Mouse (Mus musculus) brown adipose tissue, adult 24 weeks (tissue): ENCODE results near the gene Ift43. TPM values are rescaled to one million over a fixed set of nuclear protein-coding genes. Genes with fewer than 3 reads are reported as not detected.

Source experiments
- H3K27ac ChIP-seq: fragments of 200-500 bp; replicated peaks from 2 replicates; pipeline ENCODE4 v1.5.1; 2012; ENCODE audit warnings: low read depth, mild to moderate bottlenecking, low read length
- H3K4me1 ChIP-seq: fragments of 200-500 bp; 2 replicates; pipeline ENCODE4 v1.6.1; 2012; ENCODE audit warnings: low read length, mixed read lengths; ENCODE audit not compliant: control insufficient read depth, insufficient read depth, insufficient read length
- H3K4me3 ChIP-seq: fragments of 200-500 bp; 2 replicates; pipeline ENCODE4 v1.5.1; 2012; ENCODE audit warnings: low read depth, mild to moderate bottlenecking, low read length, moderate library complexity; ENCODE audit not compliant: insufficient read depth
- polyA plus RNA-seq: library from polyadenylated mRNA; stranded (reverse); fragments of >200 nt; gene quantifications from 2 replicates; pipeline ENCODE4 v1.2.4, GENCODE M21; 2012; ENCODE audit not compliant: missing spikeins, insufficient read depth, insufficient read length

The Ift43 gene
- polyA plus RNA-seq, 1 experiment, result 25.4 TPM

DNA sequence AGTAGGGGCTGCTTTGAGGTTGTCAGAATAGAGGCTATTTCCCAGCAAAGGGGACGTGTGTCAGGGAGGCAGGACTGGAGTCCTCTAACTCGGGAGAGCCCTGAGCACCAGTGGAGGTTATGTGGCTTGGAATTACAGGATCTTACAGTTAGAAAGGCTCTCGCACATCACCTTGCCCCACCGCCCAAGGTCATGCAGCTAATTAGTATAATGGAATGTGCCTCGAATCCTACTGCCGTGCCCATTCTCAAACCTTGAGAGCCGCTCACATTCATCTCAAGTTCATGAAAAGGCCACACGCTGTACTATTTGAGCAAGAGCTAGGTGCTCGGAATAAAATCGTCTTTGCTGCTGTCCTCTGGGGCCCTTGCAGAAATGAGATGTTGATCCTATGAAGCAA is 47.4 kb downstream of the Ift43 start:
- H3K27ac ChIP-seq, result no peak overlapping the region
- no peak overlapping the region for H3K4me3 ChIP-seq
- no peaks in the 10 kb centered on the region for H3K4me1 ChIP-seq

DNA sequence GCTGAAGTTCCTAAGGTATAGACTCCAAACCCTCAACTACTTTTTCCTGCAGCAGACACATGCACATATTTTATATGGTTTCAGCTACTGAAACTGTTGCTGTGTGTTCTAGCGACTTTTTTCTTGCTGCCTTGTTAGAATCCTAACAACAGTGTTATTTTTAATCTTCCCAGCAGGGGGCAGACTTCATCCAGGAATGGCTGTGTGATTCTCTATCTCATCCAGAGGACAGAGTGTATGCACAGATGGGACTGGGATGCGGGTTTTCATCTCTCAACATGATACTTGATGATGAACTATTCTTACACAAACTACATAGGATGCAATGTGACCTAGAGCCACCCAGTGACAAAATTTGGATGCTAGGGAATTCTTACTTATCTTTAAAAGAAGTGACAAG is 50.5 kb downstream of the Ift43 start:
- Histone ChIP-seq H3K4me1 (no peaks in the 10 kb centered on the region), H3K4me3 (no peak overlapping the region), H3K27ac (no peak overlapping the region)

DNA sequence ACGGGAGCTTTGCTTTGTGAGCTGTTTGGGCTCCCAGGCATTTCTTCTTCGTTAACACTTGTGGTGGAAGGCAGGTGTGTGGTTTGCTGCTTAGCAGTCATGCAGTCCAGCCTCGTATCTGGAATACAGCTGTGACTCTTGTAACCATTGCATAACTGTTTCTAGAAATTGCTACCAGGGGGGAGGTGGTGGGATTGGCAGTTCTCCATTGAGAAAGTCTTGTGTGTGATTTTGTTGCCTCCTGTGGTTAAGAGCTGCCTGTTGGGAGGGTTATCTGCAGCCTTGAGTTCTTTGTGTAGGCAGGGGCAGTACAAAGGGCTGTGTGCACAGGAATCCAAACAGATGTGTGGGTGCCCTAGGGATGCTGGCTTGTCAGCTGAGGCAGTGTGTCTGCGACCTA is 53.4 kb downstream of the Ift43 start:
- H3K4me3 ChIP-seq, result no peak overlapping the region
- H3K27ac ChIP-seq, result no peak overlapping the region

DNA sequence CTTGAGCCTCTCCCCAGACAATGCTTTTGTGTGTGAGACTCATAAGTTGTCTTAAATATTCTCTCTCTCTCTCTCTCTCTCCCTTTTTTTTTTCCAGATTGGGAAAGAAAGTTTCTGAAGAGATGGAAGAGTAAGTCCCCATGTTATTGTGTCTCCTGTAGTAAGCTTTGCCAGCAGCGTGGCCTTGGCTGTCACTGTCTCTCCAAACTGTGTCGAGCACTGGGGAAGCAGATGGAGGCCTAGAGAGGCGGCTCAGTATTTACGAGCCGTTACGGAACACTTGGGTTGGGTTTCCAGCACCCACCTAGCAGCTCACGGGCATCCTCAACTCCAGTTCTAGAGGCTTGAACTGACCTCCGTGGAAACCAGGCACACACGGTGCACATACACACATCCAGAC is 56.4 kb downstream of the Ift43 start:
- H3K27ac ChIP-seq, result no peak overlapping the region
- H3K4me3 ChIP-seq, result no peak overlapping the region
- H3K4me1 ChIP-seq, result no peaks in the 10 kb centered on the region

More for the DNA sequence above, 53.4 kb downstream of the Ift43 start:
- no peaks in the 10 kb centered on the region for H3K4me1 ChIP-seq

DNA sequence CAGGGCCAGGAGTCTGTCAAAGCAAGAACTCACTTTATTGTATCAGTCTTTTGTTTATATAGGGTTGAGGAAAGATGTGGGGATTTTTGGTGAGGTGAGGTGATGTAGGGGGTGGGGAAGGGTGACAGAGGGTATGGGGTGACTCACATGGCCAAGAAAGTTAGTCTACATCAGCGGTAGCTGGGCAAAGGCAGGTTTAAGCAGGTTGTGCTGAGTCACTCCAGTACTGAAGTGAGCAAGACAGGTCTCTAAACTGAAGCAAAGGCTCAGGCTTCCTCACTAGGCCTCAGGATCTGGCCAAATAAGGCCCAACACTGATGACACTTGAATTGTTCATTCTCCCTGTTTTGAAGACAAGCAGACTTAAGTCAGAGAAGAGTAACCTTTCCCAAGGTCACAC is 60.0 kb downstream of the Ift43 start:
- H3K4me1 ChIP-seq, result no peaks in the 10 kb centered on the region
- no peak overlapping the region for H3K4me3 ChIP-seq
- no peak overlapping the region for H3K27ac ChIP-seq

DNA sequence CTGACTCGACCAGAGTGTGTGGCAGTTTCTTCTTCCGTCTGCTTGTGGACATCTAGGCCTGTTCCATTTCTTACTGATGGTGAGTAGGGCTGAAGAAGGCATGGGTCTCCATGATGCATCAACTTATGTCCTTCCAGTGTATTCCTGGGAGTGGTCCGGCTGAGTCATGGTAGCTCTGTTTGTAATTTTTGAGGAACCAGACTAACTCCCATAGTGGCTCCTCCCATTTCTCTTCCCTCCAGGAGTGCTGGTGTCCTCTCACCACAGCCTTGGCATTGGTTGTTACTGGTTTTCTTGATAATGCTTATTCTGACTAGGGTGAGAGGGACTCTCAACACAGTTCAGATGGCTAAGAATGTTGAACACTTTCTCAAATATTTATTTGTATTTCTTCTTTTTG is 63.9 kb downstream of the Ift43 start:
- Histone ChIP-seq H3K4me3 (no peak overlapping the region), H3K27ac (no peak overlapping the region), H3K4me1 (peaks cover 4% of the 10 kb centered on the region; the same call in 1 of the 2 replicates)

DNA sequence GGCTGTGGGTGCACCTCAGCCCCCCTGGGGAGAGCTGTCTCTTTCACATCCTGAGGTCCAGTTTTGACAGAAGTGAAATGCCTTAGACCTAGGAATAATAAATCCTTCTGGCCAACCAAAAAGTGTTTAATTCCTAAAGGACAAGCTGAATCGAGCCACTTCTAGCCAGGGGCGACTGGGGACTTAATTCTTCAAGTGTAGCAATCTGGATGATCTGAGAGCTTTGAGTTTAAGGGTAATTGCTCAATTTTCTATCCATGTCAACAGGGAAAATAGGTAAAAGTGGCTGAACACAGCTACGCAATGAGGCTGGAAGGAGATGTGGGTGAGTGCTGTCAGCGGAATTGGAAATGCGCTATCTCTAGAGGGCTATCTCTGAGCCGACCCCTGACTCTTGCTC is 65.9 kb downstream of the Ift43 start:
- H3K4me1 ChIP-seq, result peaks cover 8% of the 10 kb centered on the region
- no peak overlapping the region for H3K4me3 ChIP-seq
- no peak overlapping the region for H3K27ac ChIP-seq

DNA sequence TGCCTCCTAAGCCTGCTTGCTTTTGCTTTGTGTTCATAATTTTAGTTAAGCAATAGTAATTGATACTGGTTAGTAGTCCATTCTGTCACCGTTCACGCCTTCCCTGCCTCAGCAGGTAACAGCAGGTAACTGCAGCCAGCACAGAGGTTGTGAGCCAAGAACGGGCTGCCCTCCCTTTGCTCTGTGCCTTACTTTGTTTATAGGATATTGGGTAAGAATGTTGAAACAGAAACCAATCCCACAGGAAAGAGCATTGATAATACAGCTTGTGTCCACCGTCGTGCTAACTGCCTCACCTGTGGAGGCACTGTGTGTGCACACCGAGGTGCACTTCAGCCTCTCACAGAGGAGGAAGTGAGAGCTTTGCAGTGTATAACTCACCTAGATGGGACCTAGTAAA is 66.7 kb downstream of the Ift43 start:
- H3K4me1 ChIP-seq, result peaks cover 8% of the 10 kb centered on the region
- no peak overlapping the region for H3K4me3 ChIP-seq
- no peak overlapping the region for H3K27ac ChIP-seq

DNA sequence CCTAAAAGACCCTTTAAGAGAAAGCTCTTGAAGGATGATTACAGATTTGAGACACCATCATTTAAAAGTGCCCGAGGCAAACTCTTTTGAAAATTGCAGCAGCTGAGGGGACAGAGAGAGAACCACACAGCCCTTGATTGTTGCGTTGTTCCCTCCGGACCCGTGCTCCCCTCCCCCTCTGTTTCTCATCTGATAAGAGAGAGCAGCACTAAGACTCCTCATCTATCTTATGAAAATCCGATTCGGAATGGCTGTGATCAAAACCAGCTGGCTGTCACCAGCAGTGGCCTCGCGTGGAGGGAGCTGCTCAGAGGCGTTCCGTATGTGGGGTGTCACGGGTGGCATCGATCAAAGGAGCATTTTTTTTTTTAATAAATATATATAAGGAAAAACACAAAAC is 69.6 kb downstream of the Ift43 start:
- Histone ChIP-seq H3K4me1 (peaks cover 8% of the 10 kb centered on the region), H3K4me3 (no peak overlapping the region), H3K27ac (no peak overlapping the region)

DNA sequence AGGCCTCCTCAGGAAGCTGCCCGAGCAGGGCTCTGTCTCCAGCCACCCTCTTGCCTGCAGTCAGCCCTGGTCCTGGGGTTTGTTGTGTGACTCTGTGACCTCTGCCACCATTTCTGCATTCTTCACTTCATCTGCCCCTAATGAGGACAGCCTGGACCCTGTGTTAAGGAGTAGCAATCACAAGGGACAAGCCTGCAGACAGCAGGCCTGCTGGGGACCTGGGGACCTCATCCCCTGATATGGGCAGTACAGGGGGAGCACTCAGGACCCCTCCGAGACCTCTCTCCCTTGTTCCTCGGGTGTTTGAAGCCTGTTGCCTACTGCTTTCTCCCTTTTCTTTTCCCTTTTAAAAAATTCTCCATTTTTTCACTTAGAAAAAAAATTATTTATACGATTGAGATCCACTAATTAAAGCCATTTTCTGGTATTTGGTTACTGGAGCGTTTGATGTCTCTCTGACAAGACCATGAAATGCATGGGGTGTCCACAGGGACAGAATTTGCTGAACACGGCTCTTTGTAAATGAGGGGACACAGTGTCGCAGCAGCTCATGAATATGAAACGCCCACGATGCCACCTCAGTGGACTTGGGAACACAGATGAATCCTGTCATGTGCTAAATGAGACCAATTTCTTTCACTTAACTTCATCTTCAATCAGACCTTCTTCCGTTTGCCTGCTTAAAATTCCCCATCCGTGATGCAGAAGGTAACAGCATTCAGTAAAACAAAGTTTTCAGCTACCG is 71.0 kb downstream of the Ift43 start:
- Histone ChIP-seq H3K27ac (no peak overlapping the region), H3K4me1 (peaks cover 11% of the 10 kb centered on the region), H3K4me3 (no peak overlapping the region)

DNA sequence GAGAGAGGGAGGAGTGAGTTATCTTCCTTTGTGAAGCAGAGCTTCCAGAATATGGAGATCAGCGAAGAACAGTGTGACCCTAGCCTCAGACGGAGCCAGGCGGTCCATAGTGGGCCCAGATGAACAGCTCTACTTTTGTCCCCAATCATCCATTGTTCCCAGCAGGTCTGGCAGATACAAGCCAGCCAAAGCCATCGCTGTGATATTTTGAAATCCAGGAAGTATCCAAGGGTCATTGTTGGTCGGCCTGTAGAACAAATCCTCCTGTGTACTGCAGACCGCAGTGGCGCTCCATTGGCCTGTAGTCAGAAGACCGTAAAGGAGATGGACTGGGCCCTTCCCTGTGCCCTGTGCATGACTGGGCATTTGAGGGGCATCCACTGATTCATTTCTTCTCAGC is 72.8 kb downstream of the Ift43 start:
- Histone ChIP-seq H3K27ac (no peak overlapping the region), H3K4me3 (no peak overlapping the region), H3K4me1 (peaks cover 8% of the 10 kb centered on the region)

DNA sequence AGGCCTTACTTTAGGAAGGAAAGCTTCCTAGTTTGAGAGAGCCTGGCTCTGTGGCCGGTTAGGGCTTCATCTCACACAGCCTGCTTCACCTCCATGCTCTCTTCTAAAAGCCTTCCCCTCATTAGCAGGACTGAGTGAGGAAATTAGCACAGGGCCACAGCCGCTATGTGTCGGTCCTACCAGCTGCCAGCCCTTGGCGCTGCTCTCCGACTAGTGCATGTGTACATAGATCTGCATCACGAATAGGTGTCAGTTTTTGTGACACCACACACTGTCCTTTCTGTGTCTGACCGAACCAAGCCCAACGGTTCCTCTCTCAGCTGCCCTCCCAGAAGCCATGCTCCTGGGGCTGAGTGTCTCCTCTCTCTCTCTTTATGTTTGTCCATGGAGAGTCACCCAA is 74.8 kb downstream of the Ift43 start:
- Histone ChIP-seq H3K4me3 (no peak overlapping the region), H3K4me1 (peaks cover 8% of the 10 kb centered on the region), H3K27ac (no peak overlapping the region)

DNA sequence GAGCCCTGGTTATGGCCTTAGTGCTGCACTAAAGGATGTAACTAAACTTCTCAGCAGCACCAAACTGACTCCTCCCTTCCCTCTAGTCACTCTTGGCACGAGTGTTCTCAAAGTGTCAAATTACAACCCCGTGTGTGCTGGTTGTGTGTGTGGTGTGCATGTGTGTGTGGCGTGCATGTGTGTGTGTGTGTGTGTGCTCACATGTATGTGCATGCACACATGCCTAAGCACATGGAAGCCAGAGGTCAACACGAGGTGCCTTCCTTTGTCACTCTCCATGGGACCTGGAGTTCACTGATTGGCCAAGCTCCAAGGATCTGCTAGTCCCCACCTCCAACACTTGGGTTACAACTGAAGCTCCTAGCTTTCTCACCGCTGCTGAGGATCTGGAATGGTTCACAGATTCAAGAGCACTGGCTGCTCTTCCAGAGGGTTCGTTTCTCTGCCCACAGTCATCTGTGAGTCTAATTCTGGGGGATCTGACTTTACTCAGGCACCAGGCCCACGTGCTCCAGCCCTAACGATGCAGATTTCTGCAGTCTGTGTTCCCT is 75.6 kb downstream of the Ift43 start:
- H3K4me1 ChIP-seq, result peaks cover 9% of the 10 kb centered on the region
- no peak overlapping the region for H3K4me3 ChIP-seq
- no peak overlapping the region for H3K27ac ChIP-seq

DNA sequence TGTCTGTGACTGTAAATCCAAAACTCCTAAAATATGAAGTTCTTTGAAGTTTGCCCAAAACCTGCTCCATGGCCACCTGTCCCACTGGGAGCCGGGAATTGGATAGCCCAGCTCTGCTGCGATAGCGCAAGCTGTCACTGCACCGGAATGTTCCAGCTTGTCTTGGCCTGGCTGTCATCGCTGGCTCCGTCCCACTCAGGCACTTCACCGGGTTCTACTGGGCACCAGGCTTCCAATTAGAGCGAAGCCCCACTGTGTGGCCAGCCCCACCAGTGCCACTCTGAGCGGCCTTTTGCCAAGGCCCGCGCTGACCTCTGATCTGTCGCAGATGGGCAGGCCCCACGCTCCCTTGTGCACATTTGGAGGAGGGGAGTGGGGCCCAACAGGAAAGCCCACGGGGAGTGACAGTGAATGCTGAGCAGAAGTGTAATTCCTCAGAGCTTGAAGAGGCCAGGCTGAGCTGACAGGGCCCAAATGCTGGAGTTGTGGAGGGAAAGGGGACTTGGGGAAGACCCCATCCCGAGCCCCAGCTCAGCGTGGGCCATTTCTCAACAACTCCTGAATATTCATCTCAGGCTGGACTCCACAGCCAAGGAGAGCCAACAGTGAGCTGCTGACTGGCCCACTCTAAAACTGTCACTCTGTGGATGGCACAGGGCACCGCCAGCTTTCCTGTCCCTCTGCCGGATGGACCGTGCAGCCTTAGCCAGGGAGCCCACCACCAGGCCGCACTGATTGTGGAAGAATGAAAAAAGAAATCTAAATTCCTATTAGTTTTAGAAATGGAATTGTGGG is 76.5 kb downstream of the Ift43 start:
- peaks cover 14% of the 10 kb centered on the region for H3K4me1 ChIP-seq
- no peak overlapping the region for H3K27ac ChIP-seq
- no peak overlapping the region for H3K4me3 ChIP-seq

DNA sequence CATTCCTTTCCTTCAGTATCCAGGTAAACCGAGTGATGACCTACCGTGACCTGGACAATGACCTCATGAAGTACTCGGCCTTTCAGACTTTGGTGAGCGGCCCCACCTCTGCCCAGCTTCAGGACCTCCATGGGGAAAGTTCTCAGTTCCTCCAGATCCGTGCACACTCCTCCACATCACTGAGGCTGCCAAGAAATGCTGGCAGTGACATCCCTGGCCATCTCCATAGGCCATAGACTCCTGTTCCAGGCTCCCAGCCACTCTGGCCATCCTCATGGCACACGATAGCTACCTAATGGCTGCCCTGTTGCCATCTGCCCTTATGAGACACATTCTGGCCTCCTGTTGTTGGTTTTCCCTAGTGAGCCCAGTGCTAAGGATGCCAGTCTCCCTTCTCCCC is 79.1 kb downstream of the Ift43 start:
- no peak overlapping the region for H3K4me3 ChIP-seq
- H3K27ac ChIP-seq, result no peak overlapping the region
- H3K4me1 ChIP-seq, result peaks cover 14% of the 10 kb centered on the region

DNA sequence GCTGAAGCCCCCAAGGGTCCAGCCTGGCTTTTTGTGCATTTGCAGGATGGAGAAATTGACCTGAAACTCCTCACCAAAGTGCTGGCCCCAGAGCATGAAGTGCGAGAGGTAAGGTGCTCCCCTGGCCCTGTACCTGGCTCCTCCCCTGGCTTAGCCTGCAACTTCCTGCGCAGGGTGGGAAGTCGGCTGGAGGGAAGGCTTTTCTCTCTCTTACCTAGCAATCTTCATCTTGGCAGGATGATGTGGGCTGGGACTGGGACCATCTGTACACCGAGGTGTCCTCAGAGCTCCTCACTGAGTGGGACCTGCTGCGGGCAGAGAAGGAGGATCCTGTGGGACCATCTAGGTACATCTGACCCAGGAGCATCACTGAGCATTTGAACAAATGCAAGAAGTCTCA is 79.6 kb downstream of the Ift43 start:
- Histone ChIP-seq H3K4me1 (peaks cover 14% of the 10 kb centered on the region), H3K27ac (no peak overlapping the region), H3K4me3 (no peak overlapping the region)
